Mouse (Mus musculus) ES-E14 (cell line): ENCODE results near the gene Fibin.

ENCODE experiments used
- CHD2 ChIP-seq: IDR thresholded peaks from 2 replicates; pipeline ENCODE4 v1.6.1; 2014; ENCODE audit warnings: mild to moderate bottlenecking, low read depth, low read length, inconsistent platforms
- MAFK ChIP-seq: IDR thresholded peaks from 2 replicates; pipeline ENCODE4 v1.6.1; 2014; ENCODE audit warnings: mild to moderate bottlenecking, low read depth, low read length, inconsistent platforms; ENCODE audit not compliant: insufficient read depth

DNA sequence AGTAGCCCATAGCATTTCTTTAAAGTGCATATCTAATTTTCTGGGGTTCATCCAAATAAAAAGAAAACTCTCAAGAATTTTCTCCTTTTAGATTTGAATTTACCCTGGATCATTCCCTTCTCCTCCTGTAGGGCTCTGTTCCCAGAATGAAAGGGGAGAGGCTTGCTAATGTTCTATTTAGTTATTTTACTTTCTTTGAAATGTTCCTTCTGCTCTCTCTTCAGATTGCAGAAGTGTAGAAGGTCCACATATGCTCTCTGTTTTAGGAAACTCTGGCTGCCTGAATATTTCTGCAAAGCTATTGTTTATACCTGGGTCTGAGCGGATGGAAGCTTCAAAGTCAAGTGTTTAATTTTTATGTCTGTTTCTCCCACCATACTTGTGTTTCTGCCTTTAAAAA is 12.5 kb upstream of the Fibin start:
- no peak for TF ChIP-seq MAFK
- TF ChIP-seq CHD2 = no peak
